Mouse (Mus musculus) neutrophil, adult 65 days (primary cell): ENCODE results near the gene Ormdl1. TPM values are rescaled to one million over a fixed set of nuclear protein-coding genes. Genes with fewer than 3 reads are reported as not detected.

Experiments
- total RNA-seq: library from RNA; stranded (reverse); gene quantifications from 2 replicates; pipeline ENCODE4 v1.2.4, GENCODE M21; 2023

Ormdl1 gene
- 8.6 and 11.1 TPM in 2 replicates for total RNA-seq

DNA sequence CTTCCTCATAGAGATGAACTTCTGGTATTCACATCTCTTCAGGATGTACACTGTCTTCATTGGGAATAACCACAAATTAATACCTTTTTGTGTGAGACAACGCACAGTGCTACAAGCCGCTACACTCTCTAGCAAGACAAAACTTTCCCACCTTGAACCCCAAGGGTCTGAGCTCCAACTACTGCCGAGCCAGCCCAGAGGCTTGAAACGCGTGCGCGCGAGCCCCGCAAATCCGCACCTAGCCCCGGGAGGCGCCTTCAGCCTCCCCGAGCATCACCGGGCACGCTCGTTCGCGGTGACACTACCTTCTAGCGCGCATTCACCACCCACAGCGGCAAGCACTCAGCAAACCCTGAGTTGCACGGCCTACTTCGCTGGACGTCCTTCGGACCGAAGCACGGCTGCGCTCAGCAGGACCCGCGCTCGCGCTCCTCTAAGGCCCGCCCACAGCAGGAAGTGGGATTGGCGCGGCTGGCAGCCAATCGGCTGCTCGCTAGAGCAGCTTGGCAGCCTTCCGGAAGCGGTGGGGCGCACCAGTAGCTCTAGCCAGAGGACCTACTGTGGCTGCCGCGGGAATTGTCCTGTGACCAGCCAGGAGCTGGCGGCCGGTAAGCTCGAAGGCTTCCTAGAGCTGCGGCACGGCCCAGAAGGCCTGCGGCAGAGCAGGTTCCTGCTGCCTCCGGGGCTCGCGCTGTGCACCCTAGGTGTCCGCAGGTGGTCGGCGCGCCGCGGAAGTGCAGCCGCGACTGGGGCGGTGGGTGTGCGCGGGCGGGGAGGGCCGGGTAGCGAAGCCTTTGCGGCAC lies at the start of gene Ormdl1, which contains the start of the genes Pms1 and Gm28778:
Gene Ormdl1 (plus strand): TSS at position 515 of the 803 bp plus-strand sequence.
Gene Pms1 (minus strand): TSS at position 438 of the 803 bp plus-strand sequence.
Gene Gm28778 (plus strand): TSS at position 531 of the 803 bp plus-strand sequence.

GRCm38 (mm10) chr1:53312989-53313967 lies 16.4 kb downstream of the Ormdl1 start, which contains the start of gene Osgepl1:
Gene Osgepl1, plus strand, starts transcription at chr1:53313624.

DNA sequence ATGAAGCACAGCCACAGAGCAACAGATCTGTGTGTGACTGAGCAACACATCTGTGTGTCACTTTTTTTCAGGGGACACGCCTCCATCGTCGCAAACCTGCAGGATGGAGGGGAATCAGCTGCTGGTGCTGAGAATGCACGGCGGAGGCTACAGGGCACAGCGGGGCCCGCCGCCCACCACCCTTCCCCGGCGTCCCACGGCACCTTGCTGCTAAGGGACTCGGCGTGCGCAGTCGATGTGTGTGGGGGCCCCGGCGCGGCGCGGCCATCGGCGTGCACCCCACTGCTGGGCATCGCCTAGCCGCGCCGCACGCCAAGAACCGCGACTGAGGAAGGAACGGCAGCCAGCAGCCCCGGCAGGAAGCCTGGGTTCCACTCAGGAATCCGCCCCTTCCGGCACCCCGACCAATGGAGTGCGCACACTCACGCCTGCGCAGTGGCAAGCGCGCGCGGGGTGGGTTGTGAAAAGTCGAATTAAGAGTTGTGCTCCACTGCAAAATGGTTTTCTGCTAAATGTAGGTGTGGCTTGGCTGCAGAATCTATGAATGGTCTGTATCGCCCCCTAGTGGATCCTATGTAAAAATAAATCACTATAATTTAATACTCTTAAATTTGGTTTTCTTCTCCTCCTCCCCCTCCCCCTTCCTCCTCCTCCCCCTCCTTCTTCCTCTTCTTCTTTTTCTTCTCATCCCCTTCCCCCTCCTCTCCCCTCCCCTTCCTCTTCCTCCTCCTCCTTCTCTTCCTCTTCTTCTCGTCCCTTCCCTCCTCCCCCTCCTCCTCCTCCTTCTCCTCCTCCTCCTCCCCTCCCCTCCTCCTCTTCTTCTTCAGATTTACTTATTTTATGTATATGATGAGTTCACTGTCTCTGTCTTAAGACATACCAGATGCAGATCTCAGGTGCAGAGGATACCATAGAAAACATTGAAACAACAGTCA lies 55.7 kb downstream of the Ormdl1 start, which contains the start of the genes Asdurf, Gm28551 and Asnsd1:
Gene Asdurf (minus strand): TSS at position 293 of the 935 bp plus-strand sequence.
Gene Gm28551 (minus strand): TSS at position 341 of the 935 bp plus-strand sequence.
Gene Asnsd1 (minus strand): TSS at position 426 of the 935 bp plus-strand sequence.

Other genes with a start within 250 kb of the Ormdl1 start
- gene Mstn, start 235.5 kb upstream of the Ormdl1 start, total RNA-seq = not detected in 2 replicates
- gene 1700019A02Rik, start 109.5 kb upstream of the Ormdl1 start, total RNA-seq = not detected in 2 replicates
- 2.6 and 6.4 TPM in 2 replicates for gene Pms1, start 77 bp upstream of the Ormdl1 start, total RNA-seq
- not detected in 2 replicates for gene Gm28778, start within 50 bp of the Ormdl1 start, total RNA-seq
- gene Osgepl1, start 16.5 kb downstream of the Ormdl1 start, total RNA-seq = 2.6 and 3.3 TPM in 2 replicates
- 3.4 TPM in 1 of 2 replicates, not detected in the other for gene Asdurf, start 55.5 kb downstream of the Ormdl1 start, total RNA-seq
- gene Gm28551, start 55.6 kb downstream of the Ormdl1 start, total RNA-seq = 0.47 TPM in 1 of 2 replicates, not detected in the other
- 45.8 and 46.7 TPM in 2 replicates for gene Asnsd1, start 55.7 kb downstream of the Ormdl1 start, total RNA-seq